Mouse (Mus musculus) right cerebral cortex, postnatal 14 days (tissue): ENCODE data around the gene Capn2.

Experiments used
- DNase-seq: peaks from one replicate; pipeline ENCODE4 v3.0.0; 2022

The Capn2 gene

DNA sequence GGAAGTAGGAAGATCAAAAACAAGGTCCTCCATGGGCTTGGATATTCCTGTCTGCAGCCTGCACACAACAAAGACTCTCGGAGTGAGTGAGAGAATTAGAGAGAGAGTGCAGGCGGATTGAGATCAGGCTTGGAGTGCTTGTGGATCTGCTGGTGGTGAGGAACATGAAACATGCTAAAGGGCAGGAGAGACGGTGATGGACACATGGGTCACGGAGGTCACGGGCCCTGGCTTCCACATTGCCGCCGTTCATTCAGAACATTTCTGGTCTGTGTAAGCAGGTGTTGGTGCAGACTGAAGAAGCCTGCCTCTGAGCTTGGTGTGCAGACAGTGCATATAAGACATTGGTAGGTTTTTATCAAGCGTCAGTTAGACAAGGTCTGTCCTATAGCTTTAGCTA is 58.0 kb downstream of the Capn2 start:
- DNase-seq, result no peak

DNA sequence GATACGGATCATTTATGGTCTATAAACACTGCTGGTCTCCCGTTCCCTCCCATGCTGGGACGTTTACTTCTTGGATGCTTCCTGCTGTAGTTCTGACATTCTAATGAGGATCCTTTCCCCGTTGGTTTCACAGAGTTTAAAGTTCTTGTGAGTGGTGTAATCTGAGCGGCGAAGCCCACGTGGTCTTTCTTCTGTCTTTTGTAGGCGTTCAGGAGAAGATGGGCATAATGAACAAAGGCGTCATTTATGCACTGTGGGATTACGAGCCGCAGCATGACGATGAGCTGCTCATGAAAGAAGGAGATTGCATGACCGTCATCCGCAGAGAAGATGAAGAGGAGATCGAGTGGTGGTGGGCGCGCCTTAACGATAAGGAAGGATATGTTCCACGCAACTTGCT is 58.9 kb downstream of the Capn2 start:
- DNase-seq, result no peak

DNA sequence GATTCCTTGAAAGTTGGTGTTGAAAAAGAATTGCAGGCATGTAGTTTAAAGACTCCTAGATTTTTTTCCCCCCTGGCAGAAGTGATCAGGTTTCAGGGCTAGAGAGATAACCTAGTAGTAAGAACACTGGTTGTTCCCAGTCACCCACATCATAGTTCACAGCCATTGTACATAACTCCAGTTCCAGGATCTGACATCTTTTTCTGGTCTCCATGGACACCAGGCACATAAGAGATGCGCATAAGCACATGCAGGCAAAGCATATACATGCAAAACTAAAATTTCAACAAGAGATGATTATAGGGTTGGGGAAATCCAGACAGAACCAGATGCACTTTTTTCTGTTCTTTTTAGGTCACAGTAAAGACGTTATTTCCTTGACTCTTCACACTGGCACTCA is 62.3 kb downstream of the Capn2 start:
- DNase-seq, result no peak

DNA sequence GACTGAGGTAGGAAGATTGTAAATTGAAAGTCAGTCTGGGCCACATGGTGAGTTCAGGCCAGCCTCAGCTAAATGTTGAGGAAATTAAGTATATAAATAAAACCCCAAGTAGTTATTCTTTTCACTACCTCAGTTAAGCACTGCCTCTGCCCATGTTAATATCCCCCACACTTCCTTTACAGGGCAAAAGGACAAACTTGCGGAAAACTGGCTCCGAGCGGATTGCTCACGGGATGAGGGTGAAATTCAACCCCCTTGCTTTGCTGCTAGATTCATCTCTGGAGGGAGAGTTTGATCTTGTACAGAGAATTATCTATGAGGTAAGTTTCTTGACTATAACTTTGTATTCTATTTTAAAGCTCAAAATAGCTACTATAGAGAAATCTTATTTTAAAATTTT is 64.9 kb downstream of the Capn2 start:
- DNase-seq, result no peak

DNA sequence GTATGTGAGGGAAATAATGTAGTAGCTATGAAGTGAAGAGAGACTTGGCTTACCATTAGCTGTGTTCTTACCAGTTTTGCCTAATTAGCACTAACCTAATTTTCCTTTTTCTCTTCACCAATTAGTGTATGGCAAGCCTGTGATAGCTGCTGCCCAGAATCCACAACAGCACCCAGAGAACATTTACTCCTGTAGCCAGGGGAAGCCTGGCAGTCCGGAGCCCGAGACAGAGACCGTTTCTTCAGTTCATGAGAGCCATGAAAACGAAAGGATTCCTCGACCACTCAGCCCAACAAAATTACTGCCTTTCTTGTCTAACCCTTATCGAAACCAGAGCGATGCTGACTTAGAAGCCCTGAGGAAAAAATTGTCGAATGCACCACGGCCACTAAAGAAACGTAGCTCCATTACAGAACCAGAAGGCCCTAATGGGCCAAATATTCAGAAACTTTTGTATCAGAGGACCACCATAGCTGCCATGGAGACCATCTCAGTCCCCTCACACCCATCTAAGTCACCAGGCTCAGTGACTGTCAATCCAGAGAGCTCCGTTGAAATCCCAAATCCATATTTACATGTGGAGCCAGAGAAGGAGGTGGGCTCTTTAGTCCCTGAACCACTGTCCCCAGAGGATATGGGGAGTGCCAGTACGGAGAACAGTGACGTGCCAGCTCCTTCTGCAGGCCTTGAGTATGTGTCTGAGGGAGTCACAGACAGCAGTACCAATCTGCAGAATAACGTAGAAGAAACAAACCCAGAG is 69.0 kb downstream of the Capn2 start:
- no peak for DNase-seq

DNA sequence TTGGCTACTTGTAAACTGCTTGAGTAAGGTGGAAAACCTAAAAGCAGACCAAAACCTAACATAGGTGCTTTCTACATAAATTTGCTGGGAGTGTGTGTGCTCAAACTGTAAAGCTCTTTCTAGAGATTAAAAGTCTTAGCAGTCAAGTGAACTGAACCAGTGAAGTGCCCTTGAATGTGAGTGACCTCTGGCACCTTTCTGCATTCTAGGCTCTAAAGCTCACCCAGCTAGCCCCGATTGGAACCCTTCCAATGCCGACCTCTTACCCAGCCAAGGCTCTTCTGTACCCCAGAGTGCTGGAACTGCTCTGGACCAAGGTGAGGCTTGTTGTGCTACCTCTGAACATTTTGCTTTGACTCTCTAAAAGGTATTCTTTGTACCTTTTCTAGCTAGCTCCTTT is 73.3 kb downstream of the Capn2 start:
- DNase-seq, result no peak

DNA sequence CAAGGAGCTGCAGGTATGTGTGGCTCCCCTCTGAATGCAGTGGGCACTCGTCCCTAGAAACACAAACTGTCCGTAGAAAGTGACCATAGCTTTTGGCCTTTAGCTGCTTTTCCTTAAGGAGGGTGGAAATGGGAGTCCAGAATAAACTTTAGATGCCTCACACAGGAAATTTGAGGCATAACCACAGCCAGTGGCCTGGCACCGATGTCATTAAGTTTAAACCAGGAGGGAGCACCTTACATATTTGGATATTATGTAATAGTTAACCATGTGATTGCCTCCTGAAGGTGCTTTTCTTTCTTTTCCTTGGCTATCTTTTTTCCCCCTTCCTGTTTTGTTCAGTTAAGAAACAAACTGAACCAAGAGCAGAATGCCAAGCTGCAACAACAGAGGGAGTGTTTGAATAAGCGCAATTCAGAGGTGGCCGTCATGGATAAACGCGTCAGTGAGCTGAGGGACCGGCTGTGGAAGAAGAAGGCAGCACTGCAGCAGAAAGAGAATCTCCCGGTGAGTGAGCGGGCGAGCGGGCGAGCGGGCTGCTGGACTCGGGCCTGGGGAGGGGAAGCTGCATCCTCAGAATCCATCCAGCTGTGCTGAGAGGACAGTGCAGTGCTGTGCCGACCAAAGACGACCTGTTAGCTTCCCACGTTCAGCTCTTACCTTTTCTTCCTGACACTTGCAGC is 75.5 kb downstream of the Capn2 start:
- DNase-seq, result no peak

DNA sequence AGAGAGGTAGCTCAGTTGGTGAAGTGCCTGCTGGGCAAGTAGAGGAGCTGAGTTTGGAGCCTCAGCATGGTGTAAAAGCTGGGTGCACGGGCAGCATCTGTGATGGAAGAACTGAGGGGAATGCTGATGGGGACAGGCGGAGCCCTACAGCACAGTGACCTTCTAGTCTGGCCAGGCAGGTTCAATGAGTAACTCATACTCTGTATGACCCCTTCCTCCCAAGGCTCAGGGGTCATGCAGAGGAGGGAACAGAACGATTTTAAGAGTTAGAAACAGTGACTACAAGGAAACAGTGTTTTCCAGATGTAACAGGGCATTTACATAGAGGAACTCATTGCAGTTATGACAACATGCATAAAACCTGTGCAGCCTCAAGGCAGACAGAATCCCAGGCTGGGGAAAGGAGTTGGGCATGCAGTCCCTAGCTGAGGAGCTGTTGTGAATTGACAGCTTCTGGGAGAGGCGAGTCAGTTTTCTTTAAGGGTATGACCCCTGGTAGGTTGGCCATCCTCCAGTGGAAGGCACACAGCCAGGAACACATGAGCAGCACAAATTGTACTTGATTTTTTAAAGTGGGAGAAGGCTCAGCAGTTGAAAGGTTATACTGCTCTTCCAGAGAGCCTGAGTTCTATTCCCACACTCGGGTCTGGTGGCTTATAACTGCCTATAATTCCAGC is 77.7 kb downstream of the Capn2 start:
- DNase-seq, result peak; percentile 21

DNA sequence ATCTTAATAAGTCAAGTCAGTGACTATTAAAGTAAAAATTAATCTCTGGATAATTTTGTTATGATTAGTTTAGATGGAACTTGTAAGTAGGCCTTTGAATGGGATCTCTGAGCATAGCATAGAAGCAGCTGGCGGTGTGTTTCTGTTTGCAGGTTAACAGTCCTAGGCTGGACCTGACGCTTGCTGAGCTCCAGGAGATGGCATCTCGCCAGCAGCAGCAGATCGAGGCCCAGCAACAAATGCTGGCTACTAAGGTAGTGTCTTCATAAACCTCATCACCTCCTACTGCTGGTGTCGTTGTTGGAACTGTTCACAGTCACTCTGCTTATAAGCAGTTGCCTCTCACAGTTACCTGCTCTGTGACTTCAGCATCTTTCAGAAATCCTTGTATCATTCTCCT is 80.7 kb downstream of the Capn2 start:
- no peak for DNase-seq

DNA sequence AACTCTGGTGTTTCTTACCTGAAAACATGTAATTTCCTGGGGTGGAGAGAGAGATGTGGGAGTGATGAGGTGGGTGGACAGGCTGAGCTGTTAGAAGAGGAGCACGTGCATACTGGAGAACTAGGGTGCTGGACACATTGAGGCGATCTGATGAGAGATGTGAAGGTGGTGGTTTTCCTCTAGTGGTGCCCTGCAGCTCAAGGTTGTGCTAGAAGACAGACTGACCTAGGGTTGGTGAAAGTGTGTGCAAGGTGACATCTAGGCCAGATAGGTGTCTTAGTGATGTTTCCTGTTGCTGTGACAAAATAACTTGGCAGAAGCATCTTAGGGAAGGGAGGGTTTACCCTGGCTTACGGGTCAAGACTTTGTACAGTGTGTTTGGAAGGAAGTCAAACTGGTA is 85.3 kb downstream of the Capn2 start:
- DNase-seq, result no peak

DNA sequence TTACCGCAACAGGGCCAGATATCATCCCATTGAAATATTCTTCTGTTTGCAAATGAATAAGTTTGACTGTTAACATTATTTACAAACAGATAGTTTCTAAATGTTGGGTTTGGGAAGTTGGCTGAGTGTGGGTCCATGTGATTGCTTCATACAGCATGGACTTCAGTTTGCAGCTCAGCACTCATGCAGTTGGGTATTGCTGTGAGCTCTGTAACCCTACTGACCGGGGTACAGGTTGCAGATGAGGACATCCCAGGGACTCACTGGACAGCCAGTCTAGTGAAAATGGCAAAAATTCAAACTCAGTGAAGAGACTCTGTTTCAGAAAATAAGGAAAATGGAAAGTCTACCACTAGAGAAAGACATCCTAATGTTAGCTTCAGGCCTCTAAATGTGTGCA is 86.7 kb downstream of the Capn2 start:
- DNase-seq, result no peak

DNA sequence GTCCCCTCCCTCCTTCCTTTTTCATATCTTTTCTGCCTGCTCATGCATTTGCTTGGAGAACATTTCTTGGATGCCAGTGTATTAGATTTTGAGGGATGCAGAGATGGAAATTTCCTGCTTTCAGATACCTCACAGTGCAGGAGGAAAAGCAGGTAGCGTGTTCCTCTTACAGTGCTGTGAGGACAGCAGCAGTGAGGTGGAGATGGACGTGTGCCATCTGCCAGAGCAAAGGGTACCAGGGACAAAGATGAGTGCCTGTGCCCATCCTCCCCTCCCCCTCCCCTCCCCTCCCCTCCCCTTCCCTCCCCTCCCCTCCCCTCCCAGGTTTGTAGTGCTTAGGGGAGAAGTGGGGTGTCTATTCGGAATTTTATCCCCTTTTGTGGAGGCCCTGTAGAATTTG is 87.6 kb downstream of the Capn2 start:
- DNase-seq, result no peak

DNA sequence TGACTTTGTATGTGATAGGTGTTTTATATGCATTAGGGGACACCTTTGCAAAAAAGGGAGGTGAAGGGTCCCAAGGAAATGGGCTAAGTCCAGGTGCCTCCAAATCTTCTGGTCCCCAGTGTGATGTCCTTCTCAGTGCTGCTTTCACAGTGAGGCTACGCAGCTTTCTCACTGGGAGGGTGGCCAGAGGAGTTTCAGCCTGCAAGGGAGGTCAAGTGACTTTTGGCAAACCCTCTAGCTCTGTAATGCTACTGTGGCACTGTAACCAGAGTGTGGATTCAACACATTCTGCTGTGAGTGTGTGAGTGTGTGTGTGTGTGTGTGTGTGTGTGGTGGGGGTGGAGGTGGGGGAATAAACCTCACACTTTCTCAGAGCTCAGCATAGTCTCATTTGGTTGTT is 90.0 kb downstream of the Capn2 start:
- no peak for DNase-seq

DNA sequence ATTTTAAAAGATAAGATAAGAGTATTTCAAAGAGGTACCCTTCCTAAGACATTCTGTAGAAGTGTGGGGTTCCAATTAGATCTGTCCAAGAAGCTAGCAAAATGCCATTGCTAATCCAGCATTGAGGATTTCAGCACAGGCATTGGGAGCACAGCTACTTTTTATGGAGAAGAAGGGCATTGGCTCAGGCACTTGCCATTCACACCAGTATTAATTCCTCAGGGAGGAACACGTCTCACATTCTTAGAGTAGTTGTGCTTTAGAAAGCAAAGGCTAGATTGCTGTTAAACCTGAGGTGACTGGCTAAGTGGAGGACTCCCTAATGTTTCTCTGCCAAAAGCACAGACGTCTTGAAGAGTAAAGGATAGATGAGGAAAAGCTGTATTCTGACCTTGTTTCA is 91.0 kb downstream of the Capn2 start:
- no peak for DNase-seq

DNA sequence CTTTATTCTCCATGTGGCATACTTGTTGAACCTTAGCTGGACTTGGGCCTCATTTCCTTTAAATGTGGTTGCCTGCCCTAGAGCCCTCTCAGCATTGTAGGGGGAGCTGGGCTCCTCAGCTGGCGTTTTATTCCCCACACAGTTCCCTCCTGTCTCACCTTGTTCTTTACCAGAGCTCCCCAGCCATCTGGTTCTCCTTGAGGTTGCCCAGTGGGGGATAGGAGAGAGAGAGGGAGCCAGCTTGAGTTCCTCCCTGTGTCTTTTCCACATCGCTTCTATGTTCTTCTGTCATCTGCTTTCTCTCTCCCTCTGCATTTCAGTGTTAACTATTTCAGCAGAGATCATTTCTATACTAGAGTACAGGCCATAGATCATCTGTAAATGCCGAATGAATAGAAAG is 92.2 kb downstream of the Capn2 start:
- DNase-seq, result no peak

DNA sequence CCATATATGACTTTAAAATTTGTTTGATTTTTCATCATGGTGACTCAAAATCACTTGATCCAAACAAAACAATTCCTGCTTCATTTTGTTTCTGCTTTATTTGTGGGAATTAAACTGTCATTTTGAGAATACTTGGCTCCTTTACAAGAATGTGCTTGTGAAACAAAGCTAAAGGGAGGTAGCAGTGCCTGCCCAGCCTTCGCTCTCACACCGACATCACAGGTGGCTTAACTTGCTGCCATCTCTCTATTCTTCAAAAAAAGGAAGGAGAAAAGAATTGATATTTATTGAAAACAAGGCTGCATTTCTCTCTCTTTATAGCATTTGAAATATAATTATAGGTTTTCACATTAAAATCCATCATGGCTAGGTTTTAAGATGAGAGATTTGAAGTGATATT is 93.1 kb downstream of the Capn2 start:
- DNase-seq, result no peak

DNA sequence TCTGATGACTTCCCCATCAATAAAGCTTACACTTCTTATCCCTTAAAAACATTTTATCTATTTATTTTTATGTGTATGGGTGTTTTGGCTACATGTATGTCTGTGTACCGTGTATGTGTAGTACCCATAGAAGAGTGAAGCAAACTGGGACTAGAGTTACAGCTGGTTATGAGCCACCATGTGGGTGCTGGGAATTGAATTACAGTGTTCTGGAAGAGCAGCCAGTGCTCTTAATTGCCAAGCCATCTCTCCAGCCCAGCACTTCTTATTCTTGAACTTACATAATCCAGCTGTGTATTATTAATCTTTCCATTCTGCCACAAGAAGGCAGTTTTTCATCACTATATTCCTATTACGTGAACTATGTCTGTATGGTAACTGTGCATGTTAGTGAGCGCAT is 97.9 kb downstream of the Capn2 start:
- DNase-seq, result no peak
